Mouse (Mus musculus): ENCODE data around the gene Vpreb3.

DNA sequence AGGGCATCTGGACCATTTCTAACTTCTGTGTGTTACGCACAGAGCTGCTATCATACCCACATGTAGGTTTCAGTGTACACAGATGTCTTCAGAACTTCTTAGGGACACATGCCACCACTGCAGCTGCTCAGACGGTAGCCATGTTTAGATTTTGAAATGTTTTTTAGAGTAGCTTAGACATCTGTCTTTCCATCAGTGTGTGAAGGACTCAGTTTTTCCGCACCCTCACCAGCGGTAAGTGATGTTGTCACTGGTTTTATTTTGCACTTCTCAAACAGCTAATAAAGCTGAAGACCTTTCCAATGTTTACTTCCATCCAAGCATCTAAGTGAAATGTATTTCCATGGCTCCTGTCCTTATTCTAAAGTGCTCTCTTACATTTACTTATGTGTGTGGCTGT lies 36.0 kb upstream of the Vpreb3 start:
- TF ChIP-seq CTCF (IDR thresholded peaks at IDR 0.05; ENCODE audit: low read depth) = no peak
- TF ChIP-seq EP300 (optimal IDR thresholded peaks at IDR 0.05) = no peak

Data from stomach, postnatal 0 days (tissue).